Mouse (Mus musculus) liver, postnatal 0 days (tissue): ENCODE measurements around the gene Gm7951.
"Not testable (repeated sequence)": the region's sequence is repeated elsewhere in the genome, so short reads cannot be mapped to it uniquely, and the experiment has no call there.

Source experiments
- CTCF ChIP-seq: sonication (generic); IDR thresholded peaks from 2 replicates; pipeline ENCODE4 v1.5.1; 2016; ENCODE audit warnings: antibody characterized with exemption, low read depth
- EP300 ChIP-seq: IDR thresholded peaks from 2 replicates; pipeline ENCODE4 v1.6.1; 2016; ENCODE audit warnings: antibody characterized with exemption, low read depth, mild to moderate bottlenecking

DNA sequence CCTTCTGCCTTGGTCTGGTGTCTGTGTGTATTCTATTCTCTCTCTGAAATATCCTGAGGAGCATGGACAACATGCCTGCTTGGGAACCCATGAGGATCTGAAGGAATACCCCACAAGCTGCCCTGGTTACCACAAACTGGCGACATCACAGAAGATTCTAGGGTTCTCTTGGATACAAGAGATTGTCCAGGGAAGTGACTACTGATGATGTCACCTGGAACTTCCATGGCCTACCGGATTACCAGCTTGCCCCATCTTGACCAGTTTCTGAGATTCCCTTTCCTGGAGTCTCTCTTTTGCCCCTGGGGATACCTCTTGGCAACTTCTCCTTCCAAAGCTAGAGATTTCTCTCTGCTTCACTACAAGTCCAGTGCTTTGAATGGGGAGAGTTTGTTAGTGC is at the start of gene Gm7951:
- not testable (repeated sequence) for TF ChIP-seq CTCF, EP300
